Mouse (Mus musculus) v-Abl transformed pro-B cells (cell line): ENCODE measurements around the gene Angptl8.
"Not testable (repeated sequence)": the region's sequence is repeated elsewhere in the genome, so short reads cannot be mapped to it uniquely, and the experiment has no call there.

Source experiments
- in situ Hi-C, 2 experiments: fragments of 400-800 bp; cut with MboI; formaldehyde crosslinking; loops; one replicate each; pipeline ENCODE4 v1.15.1; 2025; ENCODE audit not compliant: unreplicated experiment in 2 of 2

The Angptl8 gene

DNA sequence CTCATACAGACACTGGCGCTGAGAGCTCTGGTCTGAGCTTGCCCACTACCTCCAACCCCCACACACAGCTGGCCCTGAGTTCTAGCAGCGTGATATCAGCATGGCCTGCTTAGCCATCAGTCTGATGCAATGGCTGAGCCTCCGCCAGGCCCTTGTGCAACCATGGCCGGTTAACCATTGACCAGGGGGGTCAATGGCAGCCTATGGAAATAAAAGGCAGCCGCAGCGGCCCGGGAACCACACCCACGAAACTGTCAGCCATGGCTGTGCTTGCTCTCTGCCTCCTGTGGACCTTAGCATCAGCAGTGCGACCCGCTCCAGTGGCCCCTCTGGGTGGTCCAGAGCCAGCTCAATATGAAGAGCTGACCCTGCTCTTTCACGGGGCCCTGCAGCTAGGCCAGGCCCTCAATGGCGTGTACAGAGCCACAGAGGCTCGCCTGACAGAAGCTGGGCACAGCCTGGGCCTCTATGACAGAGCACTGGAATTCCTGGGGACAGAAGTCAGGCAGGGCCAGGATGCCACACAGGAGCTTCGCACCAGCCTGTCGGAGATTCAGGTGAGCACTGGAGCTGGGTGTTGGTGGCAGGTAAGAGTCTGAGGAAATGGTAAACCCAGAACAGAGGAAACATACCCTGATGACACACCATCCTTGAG is at the start of gene Angptl8:
TSS of gene Angptl8 (plus strand) at position 253 of the 655 bp plus-strand sequence.
- in situ Hi-C loops: loop anchor here (5.0 to 25.0 kb wide), 6 partner anchors 209 to 567 kb away; partner anchors contain the start of genes Pigyl (in 2 of the 2), Anln (in 1 of the 2) and Elavl3 (in 1 of the 2)

DNA sequence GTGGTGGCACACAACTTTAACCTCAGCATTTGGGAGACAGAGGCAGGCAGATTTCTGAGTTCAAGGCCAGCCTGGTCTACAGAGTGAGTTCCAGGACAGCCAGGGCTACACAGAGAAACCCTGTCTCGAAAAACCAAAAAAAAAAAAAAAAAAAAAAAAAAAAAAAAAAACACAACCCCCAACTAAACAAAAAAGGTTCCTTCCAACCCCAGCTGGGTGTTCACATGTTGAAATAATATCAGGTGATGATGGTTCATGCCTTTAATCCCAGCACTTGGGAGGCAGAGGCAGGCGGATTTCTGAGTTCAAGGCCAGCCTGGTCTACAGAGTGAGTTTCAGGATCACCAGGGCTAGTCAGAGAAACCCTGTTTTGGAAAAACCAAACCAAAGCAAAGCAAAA is 49.0 kb upstream of the Angptl8 start:
- in situ Hi-C loops: not testable (repeated sequence)

DNA sequence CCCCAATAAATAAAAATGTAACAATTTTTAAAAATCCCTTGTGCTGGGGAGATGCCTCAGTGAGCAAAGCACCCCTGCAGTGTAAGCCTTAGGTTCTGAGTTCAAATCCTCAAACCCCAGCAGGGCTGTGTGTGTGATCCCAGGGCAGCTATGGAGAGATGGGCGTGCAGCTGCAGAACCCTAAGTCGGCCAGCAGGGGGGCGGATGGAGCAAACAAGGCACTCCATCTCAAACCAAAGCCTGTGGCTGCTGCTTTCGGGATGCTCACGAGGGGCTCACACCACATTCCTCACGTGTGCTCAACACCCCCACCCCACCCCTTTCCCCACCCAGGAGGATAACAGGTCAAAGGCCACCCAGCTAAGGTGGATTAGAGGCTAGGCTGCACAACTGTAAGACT is 48.4 kb upstream of the Angptl8 start:
- in situ Hi-C loops: no loop called here

DNA sequence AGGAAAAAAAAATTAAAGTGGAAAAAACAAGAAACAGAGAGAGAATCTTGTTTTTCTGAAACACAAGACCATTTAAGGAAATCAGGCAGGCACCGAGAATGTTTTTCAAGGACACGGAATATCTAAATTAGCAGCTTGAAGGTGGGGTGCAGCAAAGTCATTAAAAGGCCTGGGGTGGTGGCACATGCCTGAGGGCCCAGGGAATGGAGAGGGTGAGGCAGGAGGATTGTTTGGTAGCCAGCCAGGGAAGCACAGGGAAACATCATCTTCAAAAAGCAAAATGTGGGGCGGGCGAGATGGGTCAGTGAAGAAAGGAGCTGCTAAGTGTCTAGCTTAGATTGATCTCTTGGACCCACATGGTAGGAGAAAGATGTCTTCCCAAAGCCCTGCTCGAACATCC is 47.7 kb upstream of the Angptl8 start:
- in situ Hi-C loops: no loop called here

DNA sequence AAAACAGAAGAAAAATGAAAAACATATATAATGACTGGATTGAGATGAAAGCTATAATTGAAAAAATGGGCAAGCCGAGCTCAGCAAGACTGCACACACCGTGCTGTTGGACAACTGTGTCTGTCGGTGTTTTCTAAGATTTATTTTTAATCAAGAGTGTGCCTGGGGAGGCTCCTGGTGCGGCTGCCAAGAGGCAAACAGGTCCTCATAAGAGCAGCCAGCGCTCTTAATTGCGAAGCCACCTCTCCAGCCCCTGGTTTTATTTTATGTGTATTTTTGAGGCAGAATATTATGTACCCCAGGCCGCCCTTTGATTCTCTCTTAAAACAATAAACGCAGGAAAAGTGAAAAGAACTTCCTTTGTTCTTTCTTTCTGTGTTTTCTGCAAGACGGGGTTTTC is 47.1 kb upstream of the Angptl8 start:
- in situ Hi-C loops: no loop called here

DNA sequence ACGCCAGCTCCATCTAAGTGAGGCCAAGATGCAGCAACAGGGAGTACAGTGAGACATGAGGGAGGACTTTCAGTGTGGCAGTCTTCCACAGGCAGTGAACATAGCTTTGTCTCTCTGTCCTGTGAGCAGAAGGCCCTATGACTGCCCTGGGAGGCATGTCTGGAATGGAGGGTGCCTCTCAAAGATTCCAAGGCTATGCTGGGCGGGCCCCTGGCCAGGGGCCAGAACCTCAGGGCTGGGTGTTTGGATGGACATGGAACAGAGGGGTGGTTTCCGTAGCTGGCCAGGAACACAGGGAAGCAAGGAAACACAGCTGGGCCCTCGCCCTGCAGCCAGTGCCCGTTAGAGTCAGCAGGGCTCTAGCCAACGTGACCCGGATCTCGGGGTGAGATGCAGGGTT is 43.4 kb upstream of the Angptl8 start:
- in situ Hi-C loops: no loop called here

DNA sequence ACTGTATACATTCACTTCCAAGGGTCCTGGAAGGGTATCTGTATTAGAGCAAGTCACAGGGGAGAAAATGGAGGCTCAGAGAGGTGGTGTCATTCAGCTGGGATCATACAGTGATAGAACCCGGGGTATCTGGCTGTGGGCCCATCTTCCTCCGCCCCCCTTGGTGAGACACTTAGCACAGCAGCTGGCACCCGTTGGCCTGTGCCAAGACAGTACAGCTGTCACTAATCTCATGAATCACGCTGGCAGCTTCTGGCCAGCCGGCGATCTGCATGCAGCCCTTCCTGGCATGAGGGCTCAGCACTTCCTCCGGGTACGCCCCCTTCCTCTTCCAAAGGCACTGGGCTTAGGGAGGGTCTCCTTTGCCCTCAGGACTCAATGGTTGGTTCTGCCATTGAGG is 42.7 kb upstream of the Angptl8 start:
- in situ Hi-C loops: no loop called here

DNA sequence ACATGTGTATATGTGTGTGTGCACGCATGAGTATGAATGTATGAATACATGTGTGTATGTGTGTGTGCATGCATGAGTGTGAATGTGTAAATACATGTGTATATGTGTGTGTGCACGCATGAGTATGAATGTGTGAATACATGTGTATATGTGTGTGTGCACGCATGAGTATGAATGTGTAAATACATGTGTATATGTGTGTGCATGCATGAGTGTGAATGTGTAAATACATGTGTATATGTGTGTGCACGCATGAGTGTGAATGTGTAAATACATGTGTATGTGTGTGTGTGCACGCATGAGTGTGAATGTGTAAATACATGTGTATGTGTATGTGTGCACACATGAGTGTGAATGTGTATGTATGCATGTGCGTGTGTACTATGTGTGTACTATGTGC is 41.8 kb upstream of the Angptl8 start:
- in situ Hi-C loops: not testable (repeated sequence)

DNA sequence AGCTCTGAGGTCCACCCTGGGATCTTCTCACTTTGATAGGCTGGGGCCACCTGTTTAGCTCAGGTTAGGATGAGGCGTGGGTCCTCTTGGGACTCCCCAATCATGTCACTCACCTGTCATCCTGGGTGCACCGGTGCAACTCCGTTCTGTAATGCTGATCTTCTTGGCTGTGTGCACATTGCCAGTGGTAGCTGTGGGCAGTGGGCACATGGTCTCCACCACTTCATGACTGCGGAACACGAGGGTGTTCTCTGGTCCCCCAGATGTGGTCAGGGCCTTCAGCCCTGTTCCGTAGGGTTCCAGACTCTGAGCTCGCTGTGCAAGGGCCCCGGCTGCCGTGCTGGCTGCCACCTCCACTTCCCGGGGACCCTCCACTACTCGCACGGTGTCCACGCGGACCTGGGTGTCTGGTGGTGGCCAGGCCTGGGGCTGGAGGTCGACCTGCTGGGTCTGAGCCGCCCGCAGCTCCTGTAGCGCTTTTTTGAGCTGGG is 40.9 kb upstream of the Angptl8 start:
- in situ Hi-C loops: no loop called here

DNA sequence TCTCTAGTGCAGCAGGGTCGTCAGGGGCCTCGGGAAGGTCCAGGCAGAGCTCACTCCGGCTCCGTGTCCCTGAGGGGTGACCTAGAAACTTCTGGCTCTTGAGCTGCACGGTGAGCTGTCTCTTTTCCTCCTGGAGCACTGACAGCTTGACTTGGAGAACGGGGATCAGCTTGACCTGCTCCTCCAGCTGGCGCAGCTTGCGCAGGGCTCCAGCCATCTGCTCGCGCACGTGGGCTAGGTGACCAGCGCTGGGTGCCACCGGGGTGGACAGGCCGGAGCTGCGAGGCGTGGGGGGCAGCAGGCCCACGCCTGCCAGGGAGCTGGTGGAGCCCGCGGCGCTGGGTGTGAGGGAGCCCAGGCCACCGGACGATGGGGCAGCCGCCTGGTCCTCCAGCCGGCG is 40.4 kb upstream of the Angptl8 start:
- in situ Hi-C loops: no loop called here

DNA sequence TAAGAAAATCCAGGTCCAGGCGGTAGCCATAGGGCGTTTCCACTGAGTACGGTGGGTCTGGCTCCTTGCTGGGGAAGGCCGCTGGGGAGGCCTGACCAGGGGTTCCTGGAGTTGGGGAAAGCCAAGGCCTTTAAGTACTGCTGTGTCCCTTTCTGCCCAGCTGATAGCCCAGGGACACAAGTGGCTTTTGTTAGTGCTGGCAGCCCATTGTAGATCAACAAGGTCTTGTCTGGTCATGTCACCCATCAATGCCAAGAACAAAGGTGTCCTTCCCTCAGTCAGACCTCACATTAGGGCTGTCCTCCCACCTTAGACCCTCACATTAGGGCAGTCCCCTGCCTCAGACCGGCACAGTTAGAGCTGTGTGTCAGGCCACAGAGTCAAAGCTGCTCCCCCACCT is 39.7 kb upstream of the Angptl8 start:
- in situ Hi-C loops: no loop called here

DNA sequence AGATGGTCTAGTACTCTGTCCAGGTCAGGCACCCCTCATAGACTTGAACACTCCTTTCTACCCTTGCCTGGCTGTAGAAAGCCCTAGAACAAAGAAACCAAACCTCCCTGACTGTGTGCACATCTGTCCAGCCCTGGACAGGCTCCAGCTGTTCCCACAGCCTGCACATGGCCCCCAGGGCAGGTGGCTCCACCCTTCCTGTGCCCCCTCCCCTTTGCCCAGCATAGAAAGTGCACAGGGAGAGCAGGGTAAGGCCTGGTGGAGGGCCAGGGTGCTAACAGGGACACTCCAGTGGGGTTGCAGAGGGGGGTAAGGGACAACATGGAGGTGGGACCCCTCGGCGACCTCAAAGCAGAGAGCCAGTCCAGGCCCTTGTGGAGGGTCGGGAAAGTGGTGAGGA is 39.1 kb upstream of the Angptl8 start:
- in situ Hi-C loops: no loop called here

DNA sequence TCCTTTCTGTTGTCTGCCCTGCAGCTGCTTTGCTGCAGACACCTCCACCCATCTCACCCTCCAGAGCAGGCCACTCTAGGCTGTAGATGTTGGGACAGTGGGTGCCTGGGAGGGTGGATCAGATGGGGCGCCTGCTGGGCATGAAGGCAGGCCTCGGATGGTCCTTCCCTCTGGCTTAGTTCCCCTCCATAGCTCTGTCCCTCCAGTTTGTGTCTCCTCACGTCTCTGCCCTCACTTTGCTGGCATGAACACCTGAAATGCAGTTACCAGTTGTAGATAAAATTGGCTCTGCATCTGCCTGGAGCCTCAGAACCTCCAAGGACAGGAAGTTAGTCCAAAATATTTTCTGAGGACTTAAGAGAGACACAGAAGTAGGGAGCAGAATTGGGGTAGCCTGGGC is 38.4 kb upstream of the Angptl8 start:
- in situ Hi-C loops: no loop called here

DNA sequence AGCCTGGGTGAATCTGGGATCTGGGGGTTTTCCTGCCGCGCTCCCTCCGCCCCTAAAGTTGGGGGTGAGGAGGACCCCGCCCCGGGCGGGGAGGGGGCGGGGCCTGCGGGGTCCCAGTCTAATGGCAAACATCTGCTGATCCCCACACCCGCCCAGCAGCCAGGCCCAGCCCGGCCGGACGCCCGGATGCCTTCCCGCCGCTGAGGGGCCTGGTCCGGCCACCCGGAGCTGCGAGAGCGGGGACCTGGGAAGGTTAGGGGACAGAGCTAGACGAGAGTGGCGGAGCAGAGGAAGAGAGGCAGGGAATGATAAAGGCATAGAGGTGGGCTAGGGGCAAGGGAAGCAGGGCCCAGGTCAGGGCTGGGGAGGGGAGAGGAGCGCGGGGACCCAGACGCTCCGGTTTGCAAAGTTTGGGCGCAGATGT is 37.4 kb upstream of the Angptl8 start:
- in situ Hi-C loops: no loop called here

DNA sequence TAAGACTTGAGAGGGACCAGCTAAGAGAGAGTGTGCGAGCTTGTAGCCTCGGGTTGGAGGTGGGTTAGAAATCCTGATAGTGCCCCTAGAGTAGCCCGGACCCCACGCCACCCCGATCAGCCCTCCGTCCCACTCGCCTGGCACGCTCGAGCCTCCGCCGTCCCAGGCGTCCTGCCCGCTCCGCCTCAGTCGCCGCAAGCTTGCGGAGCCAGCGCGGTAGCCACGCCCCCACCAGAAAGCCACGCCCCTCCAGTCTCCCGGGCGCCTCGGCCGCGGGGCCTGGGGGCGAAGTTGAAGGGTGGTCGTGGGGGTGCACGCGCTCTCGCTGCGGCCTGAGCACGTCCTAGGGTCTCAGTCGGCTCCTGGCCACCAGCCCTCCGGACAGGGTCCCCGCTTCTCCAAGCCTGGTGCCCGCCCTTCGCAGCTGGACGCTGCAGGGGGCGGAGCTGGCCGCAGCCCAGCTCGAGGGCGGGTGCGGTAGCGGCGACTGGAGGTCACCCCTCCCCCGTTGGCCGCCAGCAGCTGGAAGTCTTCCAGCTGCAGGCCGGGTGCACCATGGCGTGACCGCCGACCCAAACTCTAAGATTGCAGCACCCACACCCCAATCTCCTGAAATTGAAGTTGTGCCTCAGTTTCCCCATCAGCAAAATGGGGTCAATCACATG is 36.8 kb upstream of the Angptl8 start, which contains the start of gene Kank2:
TSS of gene Kank2 (minus strand) at position 400 of the 665 bp plus-strand sequence.
- in situ Hi-C loops: no loop called here

DNA sequence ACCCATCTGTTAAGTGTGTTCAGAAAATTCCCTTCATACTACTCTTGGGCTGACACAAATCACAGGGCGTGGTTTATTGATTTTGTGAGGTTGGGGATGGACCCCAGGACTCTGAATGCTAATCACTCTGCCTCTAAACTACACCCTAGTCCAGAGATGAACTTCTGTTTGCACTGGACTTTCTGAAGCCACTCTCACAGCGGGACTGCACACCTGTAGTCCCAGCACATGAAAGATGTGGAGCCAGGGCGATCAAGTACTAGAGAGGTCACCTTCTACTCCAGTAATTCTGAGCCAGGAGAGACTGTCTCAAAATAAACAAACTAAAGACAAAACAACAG is 36.3 kb upstream of the Angptl8 start:
- in situ Hi-C loops: no loop called here

DNA sequence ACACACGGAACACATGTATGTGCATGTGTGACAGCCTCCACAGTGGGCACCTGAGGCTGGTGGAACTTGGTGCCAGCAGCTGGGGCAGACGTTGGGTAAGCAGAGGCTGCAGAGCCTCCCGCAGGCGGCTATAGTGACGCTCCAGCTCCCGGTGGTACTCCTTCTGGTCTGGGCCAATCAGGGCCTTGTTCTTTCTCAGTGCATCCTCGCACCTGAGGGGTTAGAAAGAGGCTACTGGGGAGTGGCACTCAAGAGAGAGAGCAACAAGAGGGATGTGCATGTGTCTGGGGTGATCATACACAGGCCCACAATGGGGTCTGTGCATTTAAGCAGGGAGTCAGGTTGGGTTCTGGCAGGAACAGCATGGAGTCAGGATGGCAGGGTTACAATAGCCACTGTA is 34.2 kb upstream of the Angptl8 start:
- in situ Hi-C loops: loop anchor here (5.0 kb wide), 2 partner anchors 114 to 199 kb away; no protein-coding TSS in a partner anchor

DNA sequence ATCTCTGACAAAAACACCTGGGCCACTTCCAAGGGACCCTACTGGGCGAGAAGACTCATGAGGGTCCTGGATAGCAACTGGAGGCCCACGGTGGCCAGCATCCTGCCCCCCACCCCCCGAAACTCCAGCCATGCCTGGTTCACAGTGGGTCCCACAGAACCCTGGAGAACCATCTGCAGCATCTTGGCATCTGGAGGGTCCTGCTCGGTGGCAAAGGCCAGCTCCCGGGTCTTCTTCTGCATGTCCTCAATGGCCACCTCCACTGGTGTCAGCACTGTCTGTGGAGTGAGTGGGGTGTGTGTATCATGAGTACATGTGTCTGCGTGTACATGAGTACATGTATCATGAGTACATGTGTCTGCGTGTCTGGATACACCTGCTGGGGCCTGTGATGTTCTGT is 33.7 kb upstream of the Angptl8 start:
- in situ Hi-C loops: loop anchor here (5.0 kb wide), 2 partner anchors 114 to 199 kb away; no protein-coding TSS in a partner anchor

DNA sequence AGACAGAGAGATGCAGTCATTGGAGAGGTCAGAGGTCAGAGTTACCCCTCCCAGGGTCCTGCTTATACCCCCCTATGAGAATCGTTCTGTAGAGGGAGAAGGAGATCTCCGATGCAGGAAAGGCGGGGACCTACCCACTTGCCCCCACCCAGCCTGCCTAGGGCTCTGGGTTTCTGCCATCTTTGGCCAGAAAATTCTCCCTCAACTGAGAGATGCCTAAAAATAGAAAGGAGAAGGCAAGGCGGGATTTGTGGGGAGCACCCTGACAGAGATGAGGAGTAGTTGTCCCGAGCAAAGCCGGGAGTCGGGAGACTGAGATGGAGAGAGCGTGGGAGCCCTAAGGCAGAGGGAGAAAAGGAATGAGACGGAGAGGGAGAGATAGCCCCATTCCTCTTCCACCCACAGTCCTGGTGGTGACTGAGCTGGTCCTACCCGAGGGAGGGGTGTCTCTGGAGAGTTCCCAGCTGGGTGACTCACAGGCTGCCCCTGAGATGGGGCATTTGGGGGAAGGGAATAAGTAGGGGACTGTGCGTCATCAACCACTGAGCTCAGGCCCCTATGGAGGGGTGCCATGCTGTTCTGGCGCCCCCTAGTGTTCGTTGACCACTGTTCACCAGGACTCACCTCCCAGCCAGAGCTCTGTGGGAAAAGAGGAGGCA is 31.2 kb upstream of the Angptl8 start:
- in situ Hi-C loops: loop anchor here (5.0 kb wide), 2 partner anchors 117 to 202 kb away; no protein-coding TSS in a partner anchor

DNA sequence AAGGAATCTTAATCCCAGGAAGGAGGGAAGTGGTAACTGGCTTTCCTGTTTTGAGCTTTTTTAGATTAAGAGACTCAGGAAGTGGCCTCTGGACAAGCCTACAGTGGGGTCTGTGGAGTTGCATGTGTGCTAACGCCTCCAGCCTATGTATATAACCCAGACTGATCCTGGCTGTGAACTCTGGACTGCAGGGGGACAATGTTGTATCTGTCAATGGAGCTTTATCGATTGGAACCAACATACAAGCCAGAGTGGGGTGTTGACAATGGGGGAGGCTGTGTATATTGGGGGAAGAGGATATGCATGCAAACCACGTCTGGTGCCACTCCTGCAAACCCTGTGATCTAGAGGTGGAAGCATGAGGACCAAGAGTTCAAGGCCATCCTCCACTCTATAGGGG is 28.9 kb upstream of the Angptl8 start:
- in situ Hi-C loops: no loop called here

DNA sequence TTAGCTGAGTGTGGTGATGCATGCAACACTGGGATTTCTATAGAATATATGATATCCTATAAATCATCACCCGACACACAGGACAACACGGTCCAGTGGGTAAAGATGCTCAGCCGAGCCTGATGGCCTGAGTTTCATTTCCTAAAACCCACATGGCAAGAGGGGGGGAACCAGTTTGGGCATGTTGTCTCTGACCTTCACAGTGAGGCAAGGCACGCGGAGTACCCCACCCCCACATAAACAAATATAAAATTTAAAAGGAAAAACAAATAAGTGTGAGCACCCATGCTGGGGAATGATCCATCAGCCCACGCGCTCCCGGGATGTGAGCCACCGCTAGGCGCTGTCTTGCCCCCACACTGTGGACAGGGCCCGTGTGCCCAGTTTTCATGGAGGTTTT is 28.3 kb upstream of the Angptl8 start:
- in situ Hi-C loops: no loop called here
